Mouse (Mus musculus): Measurements from ENCODE around the gene L2hgdh. TPM values are rescaled to one million over a fixed set of nuclear protein-coding genes. Genes with fewer than 3 reads are reported as not detected.

L2hgdh gene
- polyA plus RNA-seq, 1 experiment from 2014 or later = 13.1 TPM

- DNase-seq = no peak
- H3K36me3 ChIP-seq (ENCODE audit: insufficient read depth) = no peaks in the 10 kb centered on the region
These were observed 36.2 kb upstream of the L2hgdh start for GRCm38 (mm10) chr12:69760743-69761406.

DNA sequence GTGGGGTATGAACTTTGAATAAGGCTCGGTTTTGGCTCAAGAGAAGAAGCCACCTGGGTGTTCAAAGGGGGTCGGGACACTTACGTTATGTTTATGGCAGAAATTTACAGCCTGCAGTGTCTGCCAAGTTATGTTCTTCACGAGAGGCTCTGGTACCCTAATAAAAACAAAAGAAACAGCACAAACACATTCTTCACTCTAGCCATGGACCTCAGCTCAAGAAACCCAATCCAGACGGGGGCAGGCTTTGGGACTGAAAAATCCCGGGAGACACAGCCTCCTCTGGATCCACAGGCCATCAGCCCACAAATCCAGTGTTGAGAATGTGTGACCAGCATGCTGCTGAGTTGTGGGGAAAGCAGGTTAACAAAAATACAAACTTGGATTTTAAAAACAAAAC, 35.3 kb upstream of the L2hgdh start:
- no peaks in the 10 kb centered on the region for H3K27me3 ChIP-seq (ENCODE audit: insufficient read depth, low read length)

More at GRCm38 (mm10) chr12:69760743-69761406, 36.2 kb upstream of the L2hgdh start:
- Histone ChIP-seq H3K9ac (no peak overlapping the region), H3K4me2 (no peak overlapping the region), H3K9me3 (ENCODE audit: low read depth, low read length) (no peaks in the 10 kb centered on the region), H3K4me3 (ENCODE audit: low read depth, low read length) (no peak overlapping the region), H3K27ac (ENCODE audit: low read depth) (peak overlapping the region; percentile 7; the same call in 1 of the 2 replicates), H3K27me3 (ENCODE audit: insufficient read depth, low read length) (no peaks in the 10 kb centered on the region), H3K4me1 (ENCODE audit: insufficient read depth) (peaks cover 9% of the 10 kb centered on the region; the same call in 1 of the 2 replicates)
- TF ChIP-seq CTCF (IDR thresholded peaks at IDR 0.05; ENCODE audit: low read depth) = no peak
- WGBS = 71% methylated on average over 20 of the region's 20 CpGs
- ATAC-seq (ENCODE audit: insufficient read depth) = no peak

GRCm38 (mm10) chr12:69759267-69759885, 34.7 kb upstream of the L2hgdh start:
- Histone ChIP-seq H3K4me2 (peak overlapping the region; percentile 72), H3K27ac (ENCODE audit: low read depth) (peak overlapping the region; percentile 85), H3K36me3 (ENCODE audit: insufficient read depth) (no peaks in the 10 kb centered on the region), H3K9ac (peak overlapping the region; percentile 27), H3K27me3 (ENCODE audit: insufficient read depth, low read length) (no peaks in the 10 kb centered on the region), H3K9me3 (ENCODE audit: low read depth, low read length) (no peaks in the 10 kb centered on the region), H3K4me1 (ENCODE audit: insufficient read depth) (peaks cover 9% of the 10 kb centered on the region; the same call in 1 of the 2 replicates), H3K4me3 (ENCODE audit: low read depth, low read length) (no peak overlapping the region)
- ATAC-seq (ENCODE audit: insufficient read depth) (0 out of 2 replicates have a peak, but pooled peaks have one; percentile 10), DNase-seq (no peak)
- WGBS = 20% methylated on average over 7 of the region's 7 CpGs
- TF ChIP-seq CTCF (IDR thresholded peaks at IDR 0.05; ENCODE audit: low read depth) = no peak

More for the DNA sequence above, 35.3 kb upstream of the L2hgdh start:
- peaks cover 9% of the 10 kb centered on the region; the same call in 1 of the 2 replicates for H3K4me1 ChIP-seq (ENCODE audit: insufficient read depth)
- H3K9ac ChIP-seq = no peak overlapping the region
- no peaks in the 10 kb centered on the region for H3K9me3 ChIP-seq (ENCODE audit: low read depth, low read length)
- no peak for TF ChIP-seq CTCF (IDR thresholded peaks at IDR 0.05; ENCODE audit: low read depth)
- no peak overlapping the region for H3K4me3 ChIP-seq (ENCODE audit: low read depth, low read length)
- H3K27ac ChIP-seq (ENCODE audit: low read depth) = peak overlapping the region; percentile 85
- no peaks in the 10 kb centered on the region for H3K36me3 ChIP-seq (ENCODE audit: insufficient read depth)
- no peak overlapping the region for H3K4me2 ChIP-seq
- peak; percentile 42 for DNase-seq
- WGBS = 36% methylated on average over 6 of the region's 6 CpGs
- ATAC-seq (ENCODE audit: insufficient read depth) = no peak

GRCm38 (mm10) chr12:69758221-69759185, 33.8 kb upstream of the L2hgdh start:
- H3K9ac ChIP-seq = peak overlapping the region; percentile 27

GRCm38 (mm10) chr12:69757418-69758141, 32.9 kb upstream of the L2hgdh start:
- ATAC-seq (ENCODE audit: insufficient read depth) (peak; percentile 93), DNase-seq (peak; percentile 93)
- peak overlapping the region; percentile 72 for H3K4me2 ChIP-seq
- TF ChIP-seq CTCF (IDR thresholded peaks at IDR 0.05; ENCODE audit: low read depth) = peak; percentile 81
- H3K27ac ChIP-seq (ENCODE audit: low read depth) = peak overlapping the region; percentile 85
- H3K9ac ChIP-seq = peak overlapping the region; percentile 32
- H3K4me3 ChIP-seq (ENCODE audit: low read depth, low read length) = peak overlapping the region; percentile 12; the same call in 1 of the 2 replicates
- H3K27me3 ChIP-seq (ENCODE audit: insufficient read depth, low read length) = no peaks in the 10 kb centered on the region
- H3K4me1 ChIP-seq (ENCODE audit: insufficient read depth) = peaks cover 9% of the 10 kb centered on the region; the same call in 1 of the 2 replicates
- H3K9me3 ChIP-seq (ENCODE audit: low read depth, low read length) = no peaks in the 10 kb centered on the region
- WGBS = 3% methylated on average over 22 of the region's 22 CpGs
- no peaks in the 10 kb centered on the region for H3K36me3 ChIP-seq (ENCODE audit: insufficient read depth)

More at GRCm38 (mm10) chr12:69758221-69759185, 33.8 kb upstream of the L2hgdh start:
- DNase-seq = peak; percentile 81
- TF ChIP-seq CTCF (IDR thresholded peaks at IDR 0.05; ENCODE audit: low read depth) = no peak
- no peaks in the 10 kb centered on the region for H3K36me3 ChIP-seq (ENCODE audit: insufficient read depth)
- no peaks in the 10 kb centered on the region for H3K27me3 ChIP-seq (ENCODE audit: insufficient read depth, low read length)
- peak overlapping the region; percentile 72 for H3K4me2 ChIP-seq
- peaks cover 9% of the 10 kb centered on the region; the same call in 1 of the 2 replicates for H3K4me1 ChIP-seq (ENCODE audit: insufficient read depth)
- peak overlapping the region; percentile 85 for H3K27ac ChIP-seq (ENCODE audit: low read depth)
- peak overlapping the region; percentile 12; the same call in 1 of the 2 replicates for H3K4me3 ChIP-seq (ENCODE audit: low read depth, low read length)
- no peaks in the 10 kb centered on the region for H3K9me3 ChIP-seq (ENCODE audit: low read depth, low read length)
- ATAC-seq (ENCODE audit: insufficient read depth) = peak; percentile 83
- 2% methylated on average over 22 of the region's 22 CpGs for WGBS

- Histone ChIP-seq H3K4me1 (ENCODE audit: insufficient read depth) (peaks cover 15% of the 10 kb centered on the region; the same call in 1 of the 2 replicates), H3K4me3 (ENCODE audit: low read depth, low read length) (no peak overlapping the region), H3K4me2 (no peak overlapping the region), H3K27ac (ENCODE audit: low read depth) (no peak overlapping the region), H3K9me3 (ENCODE audit: low read depth, low read length) (no peaks in the 10 kb centered on the region), H3K9ac (no peak overlapping the region), H3K27me3 (ENCODE audit: insufficient read depth, low read length) (no peaks in the 10 kb centered on the region), H3K36me3 (ENCODE audit: insufficient read depth) (no peaks in the 10 kb centered on the region)
- TF ChIP-seq CTCF (IDR thresholded peaks at IDR 0.05; ENCODE audit: low read depth) = no peak
- DNase-seq = no peak
- WGBS = 63% methylated on average over 5 of the region's 5 CpGs
- ATAC-seq (ENCODE audit: insufficient read depth) = no peak
These were observed 31.3 kb upstream of the L2hgdh start for GRCm38 (mm10) chr12:69756015-69756414.

All from lung, embryonic 14.5 days (tissue).